Mouse (Mus musculus) liver, postnatal 0 days (tissue): ENCODE measurements around the gene Fbxl22.

Experiments used
- CTCF ChIP-seq: sonication (generic); IDR thresholded peaks from 2 replicates; pipeline ENCODE4 v1.5.1; 2016; ENCODE audit warnings: antibody characterized with exemption, low read depth
- EP300 ChIP-seq: IDR thresholded peaks from 2 replicates; pipeline ENCODE4 v1.6.1; 2016; ENCODE audit warnings: antibody characterized with exemption, low read depth, mild to moderate bottlenecking

GRCm38 (mm10) chr9:66508890-66509399 lies 5.4 kb downstream of the Fbxl22 start:
- no peak for TF ChIP-seq CTCF
- no peak for TF ChIP-seq EP300
